Mouse (Mus musculus): Measurements from ENCODE around the gene Nfatc2.

- TF ChIP-seq CTCF (IDR thresholded peaks at IDR 0.05; ENCODE audit: borderline replicate concordance, extremely low read depth, insufficient read depth, insufficient read length) (no peak), POLR2A (IDR thresholded peaks at IDR 0.05; ENCODE audit: borderline replicate concordance, extremely low read depth, insufficient read depth, insufficient read length, poor library complexity, severe bottlenecking) (no peak)
Measured at GRCm38 (mm10) chr2:168515466-168515865, 86.0 kb downstream of the Nfatc2 start.
